Mouse (Mus musculus) hindbrain, embryonic 13.5 days (tissue): ENCODE measurements at regions not wholly inside any gene's neighbourhood (a gene's known extent, or its start where the extent isn't known, plus 50 kb on each side); places are given as distances from the start of the nearest gene placed in this dataset.

Experiments
- ATAC-seq: fragments of 200-750 bp; cut with Nextera tagmentation; 2 replicates; pipeline ENCODE4 v1.8.0; 2017; ENCODE audit warnings: moderate TSS enrichment; ENCODE audit not compliant: low FRiP score
- H3K27ac ChIP-seq: fragments of 300-500 bp; sonication (generic); 2 replicates; pipeline ENCODE4 v1.5.1; 2015; ENCODE audit warnings: inconsistent platforms, mild to moderate bottlenecking, moderate library complexity
- H3K27me3 ChIP-seq: fragments of 300-500 bp; sonication (generic); 2 replicates; pipeline ENCODE4 v1.6.1; 2015; ENCODE audit warnings: mild to moderate bottlenecking, inconsistent platforms
- H3K36me3 ChIP-seq: fragments of 300-500 bp; sonication (generic); 2 replicates; pipeline ENCODE4 v1.6.1; 2015; ENCODE audit warnings: mild to moderate bottlenecking, inconsistent platforms
- H3K4me1 ChIP-seq: fragments of 300-500 bp; sonication (generic); replicated peaks from 2 replicates; pipeline ENCODE4 v1.6.1; 2015; ENCODE audit warnings: inconsistent platforms
- H3K4me2 ChIP-seq: fragments of 300-500 bp; sonication (generic); 2 replicates; pipeline ENCODE4 v1.6.1; 2015; ENCODE audit warnings: inconsistent platforms, mild to moderate bottlenecking, moderate library complexity
- H3K4me3 ChIP-seq: fragments of 300-500 bp; sonication (generic); 2 replicates; pipeline ENCODE4 v1.5.1; 2015; ENCODE audit warnings: mild to moderate bottlenecking, inconsistent platforms
- H3K9ac ChIP-seq: fragments of 300-500 bp; sonication (generic); 2 replicates; pipeline ENCODE4 v1.6.1; 2015; ENCODE audit warnings: mild to moderate bottlenecking, inconsistent platforms
- H3K9me3 ChIP-seq: fragments of 300-500 bp; sonication (generic); 2 replicates; pipeline ENCODE4 v1.6.1; 2016; ENCODE audit warnings: inconsistent platforms
- WGBS: fragments of 180-500 bp; shearing (Covaris S2); methylation state at CpG from one replicate; pipeline ENCODE4 v1.1.7; 2015; 5-methylcytosine and 5-hydroxymethylcytosine counted together

- Histone ChIP-seq H3K27ac (no peak overlapping the region), H3K27me3 (no peaks in the 10 kb centered on the region), H3K4me1 (no peaks in the 10 kb centered on the region), H3K36me3 (no peaks in the 10 kb centered on the region), H3K9ac (no peak overlapping the region), H3K4me2 (no peak overlapping the region), H3K9me3 (no peaks in the 10 kb centered on the region), H3K4me3 (no peak overlapping the region)
- 93% methylated on average over 6 of the region's 6 CpGs for WGBS
- no peak for ATAC-seq
Measured at GRCm38 (mm10) chr19:52878812-52879502, 161.1 kb downstream of the Xpnpep1 start.

- WGBS: 89% methylated on average over 1 of the region's 1 CpGs
- no peaks in the 10 kb centered on the region for H3K27me3 ChIP-seq
- no peak overlapping the region for H3K27ac ChIP-seq
- H3K4me2 ChIP-seq: no peak overlapping the region
- H3K9me3 ChIP-seq: no peaks in the 10 kb centered on the region
- no peak for ATAC-seq
- H3K9ac ChIP-seq: no peak overlapping the region
- H3K4me3 ChIP-seq: no peak overlapping the region
- H3K4me1 ChIP-seq: no peaks in the 10 kb centered on the region
- H3K36me3 ChIP-seq: no peaks in the 10 kb centered on the region
Measured at GRCm38 (mm10) chr19:52866635-52867034, 173.4 kb downstream of the Xpnpep1 start.

- Histone ChIP-seq H3K4me2 (no peak overlapping the region), H3K4me3 (no peak overlapping the region), H3K4me1 (no peaks in the 10 kb centered on the region), H3K27ac (no peak overlapping the region), H3K36me3 (no peaks in the 10 kb centered on the region), H3K27me3 (no peaks in the 10 kb centered on the region), H3K9ac (no peak overlapping the region), H3K9me3 (no peaks in the 10 kb centered on the region)
- no peak for ATAC-seq
- WGBS: 67% methylated on average over 9 of the region's 9 CpGs
Measured at GRCm38 (mm10) chr19:52861576-52861975, 178.4 kb downstream of the Xpnpep1 start.

- Histone ChIP-seq H3K36me3 (no peaks in the 10 kb centered on the region), H3K27ac (no peak overlapping the region), H3K4me1 (no peaks in the 10 kb centered on the region), H3K4me3 (no peak overlapping the region), H3K4me2 (no peak overlapping the region), H3K27me3 (no peaks in the 10 kb centered on the region), H3K9ac (no peak overlapping the region), H3K9me3 (no peaks in the 10 kb centered on the region)
- ATAC-seq: no peak
- 89% methylated on average over 7 of the region's 7 CpGs for WGBS
Measured at GRCm38 (mm10) chr19:52854068-52854682, 185.8 kb downstream of the Xpnpep1 start.

GRCm38 (mm10) chr19:52816202-52816601 is 223.8 kb downstream of the Xpnpep1 start:
- no peaks in the 10 kb centered on the region for H3K9me3 ChIP-seq
- no peaks in the 10 kb centered on the region for H3K27me3 ChIP-seq
- no peak overlapping the region for H3K27ac ChIP-seq
- no peaks in the 10 kb centered on the region for H3K36me3 ChIP-seq
- 87% methylated on average over 7 of the region's 7 CpGs for WGBS
- ATAC-seq: no peak
- no peak overlapping the region for H3K4me3 ChIP-seq
- H3K4me1 ChIP-seq: no peaks in the 10 kb centered on the region
- no peak overlapping the region for H3K4me2 ChIP-seq
- no peak overlapping the region for H3K9ac ChIP-seq

GRCm38 (mm10) chr19:52812046-52812445 is 228.0 kb downstream of the Xpnpep1 start:
- H3K4me3 ChIP-seq: no peak overlapping the region
- H3K27ac ChIP-seq: no peak overlapping the region
- WGBS: 80% methylated on average over 6 of the region's 6 CpGs
- H3K27me3 ChIP-seq: no peaks in the 10 kb centered on the region
- no peaks in the 10 kb centered on the region for H3K4me1 ChIP-seq
- H3K9me3 ChIP-seq: no peaks in the 10 kb centered on the region
- H3K9ac ChIP-seq: no peak overlapping the region
- no peak for ATAC-seq
- no peaks in the 10 kb centered on the region for H3K36me3 ChIP-seq
- no peak overlapping the region for H3K4me2 ChIP-seq

- H3K9me3 ChIP-seq: no peaks in the 10 kb centered on the region
- WGBS: 75% methylated on average over 3 of the region's 3 CpGs
Measured at GRCm38 (mm10) chr19:52788802-52789201, 251.2 kb downstream of the Xpnpep1 start.

GRCm38 (mm10) chr19:52768761-52769388 is 271.1 kb downstream of the Xpnpep1 start:
- Histone ChIP-seq H3K27ac (no peak overlapping the region), H3K4me1 (no peaks in the 10 kb centered on the region), H3K4me2 (no peak overlapping the region), H3K36me3 (no peaks in the 10 kb centered on the region), H3K9me3 (no peaks in the 10 kb centered on the region; the same call in 1 of the 2 replicates), H3K9ac (no peak overlapping the region), H3K4me3 (no peak overlapping the region), H3K27me3 (no peaks in the 10 kb centered on the region)
- ATAC-seq: no peak
- WGBS: 68% methylated on average over 4 of the region's 4 CpGs

More at GRCm38 (mm10) chr19:52788802-52789201, 251.2 kb downstream of the Xpnpep1 start:
- H3K4me2 ChIP-seq: no peak overlapping the region
- H3K27me3 ChIP-seq: no peaks in the 10 kb centered on the region
- no peak for ATAC-seq
- H3K4me3 ChIP-seq: no peak overlapping the region
- H3K27ac ChIP-seq: no peak overlapping the region
- no peaks in the 10 kb centered on the region for H3K4me1 ChIP-seq
- no peaks in the 10 kb centered on the region for H3K36me3 ChIP-seq
- no peak overlapping the region for H3K9ac ChIP-seq

- no peaks in the 10 kb centered on the region for H3K4me1 ChIP-seq
- no peaks in the 10 kb centered on the region for H3K27me3 ChIP-seq
- H3K9me3 ChIP-seq: no peaks in the 10 kb centered on the region; the same call in 1 of the 2 replicates
- no peak overlapping the region for H3K4me3 ChIP-seq
- H3K9ac ChIP-seq: no peak overlapping the region
- WGBS: 79% methylated on average over 5 of the region's 5 CpGs
- no peak for ATAC-seq
- H3K27ac ChIP-seq: no peak overlapping the region
- no peak overlapping the region for H3K4me2 ChIP-seq
- no peaks in the 10 kb centered on the region for H3K36me3 ChIP-seq
Measured at GRCm38 (mm10) chr19:52768117-52768516, 271.9 kb downstream of the Xpnpep1 start.

GRCm38 (mm10) chr19:52738946-52739345 is 301.1 kb downstream of the Xpnpep1 start:
- Histone ChIP-seq H3K9me3 (no peaks in the 10 kb centered on the region), H3K36me3 (no peaks in the 10 kb centered on the region), H3K27me3 (no peaks in the 10 kb centered on the region), H3K27ac (no peak overlapping the region), H3K4me3 (no peak overlapping the region), H3K4me1 (no peaks in the 10 kb centered on the region), H3K9ac (no peak overlapping the region), H3K4me2 (no peak overlapping the region)
- ATAC-seq: no peak
- WGBS: 87% methylated on average over 9 of the region's 9 CpGs

- no peak for ATAC-seq
- H3K27ac ChIP-seq: no peak overlapping the region
- WGBS: 32% methylated on average over 1 of the region's 1 CpGs
- no peaks in the 10 kb centered on the region for H3K36me3 ChIP-seq
- no peak overlapping the region for H3K4me2 ChIP-seq
- H3K9me3 ChIP-seq: no peaks in the 10 kb centered on the region
- no peak overlapping the region for H3K4me3 ChIP-seq
- H3K4me1 ChIP-seq: no peaks in the 10 kb centered on the region
- no peak overlapping the region for H3K9ac ChIP-seq
- no peaks in the 10 kb centered on the region for H3K27me3 ChIP-seq
Measured at GRCm38 (mm10) chr19:52721776-52722175, 318.2 kb downstream of the Xpnpep1 start.

GRCm38 (mm10) chr19:52715359-52715758 is 324.7 kb downstream of the Xpnpep1 start:
- H3K4me3 ChIP-seq: no peak overlapping the region
- no peak overlapping the region for H3K4me2 ChIP-seq
- H3K9ac ChIP-seq: no peak overlapping the region
- no peaks in the 10 kb centered on the region for H3K27me3 ChIP-seq
- 85% methylated on average over 5 of the region's 5 CpGs for WGBS
- ATAC-seq: no peak
- H3K9me3 ChIP-seq: no peaks in the 10 kb centered on the region
- no peak overlapping the region for H3K27ac ChIP-seq
- H3K36me3 ChIP-seq: no peaks in the 10 kb centered on the region
- H3K4me1 ChIP-seq: no peaks in the 10 kb centered on the region

GRCm38 (mm10) chr19:52707679-52708078 is 332.3 kb downstream of the Xpnpep1 start:
- no peak for ATAC-seq
- H3K4me1 ChIP-seq: no peaks in the 10 kb centered on the region
- H3K9ac ChIP-seq: no peak overlapping the region
- WGBS: 80% methylated on average over 1 of the region's 1 CpGs
- H3K27me3 ChIP-seq: no peaks in the 10 kb centered on the region
- no peaks in the 10 kb centered on the region for H3K9me3 ChIP-seq
- no peak overlapping the region for H3K4me2 ChIP-seq
- no peaks in the 10 kb centered on the region for H3K36me3 ChIP-seq
- no peak overlapping the region for H3K27ac ChIP-seq
- H3K4me3 ChIP-seq: no peak overlapping the region
